Comparison of ENCODE assay signal across 22 mouse cellular contexts in the genomic region with DNA sequence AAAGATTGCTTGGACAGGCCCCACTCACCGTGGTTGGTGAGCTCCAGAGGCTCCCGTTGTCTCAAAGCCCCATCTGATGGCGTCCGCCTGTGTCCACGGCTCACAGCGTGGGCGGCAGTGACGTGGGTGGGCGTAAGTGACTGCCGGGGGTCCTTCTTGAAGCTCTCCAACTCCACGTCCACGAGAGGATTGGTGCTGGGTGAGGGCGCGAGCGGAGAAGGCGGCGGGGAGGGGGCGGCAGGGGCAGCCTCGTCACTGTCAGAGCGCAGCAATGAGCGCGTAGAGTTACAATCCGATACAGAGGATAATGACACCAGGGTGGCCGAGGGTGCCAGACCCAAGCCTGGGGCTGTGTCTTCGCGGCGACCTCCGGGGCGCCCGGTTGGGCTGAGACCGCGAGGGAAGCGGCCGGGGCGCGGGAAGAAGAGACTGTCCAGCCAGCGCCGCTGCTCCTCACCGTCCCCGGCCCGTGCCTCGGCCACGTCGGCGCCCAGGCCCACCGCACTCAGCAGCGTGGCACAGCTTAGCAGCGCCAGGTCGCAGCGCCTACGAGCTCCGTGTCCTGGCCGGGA. TPM values are rescaled to one million over a fixed set of nuclear protein-coding genes. Genes with fewer than 3 reads are reported as not detected.
A peak's percentile ranks its signal among the peaks of the same experiment; 100 is the strongest.
DNase-seq lines count a peak whose midpoint lies in the region; ATAC-seq lines count a peak whose summit lies in the region.
"Had no signal": no experiment of that assay in that cellular context is flagged by ENCODE, and none has a peak within 500 bp of the region (broad histone marks: within the 10 kb centered on the region; RNA-seq: fewer than 3 reads in every experiment).

No protein-coding gene starts in this region.

- no peak overlapping the region for H3K9ac ChIP-seq in kidney, embryonic 15.5 days
- 0 out of 2 replicates have a peak overlapping the region, but pooled peaks have one; percentile 8 for H3K9ac ChIP-seq in neural tube, embryonic 12.5 days
- H3K9ac ChIP-seq: embryonic facial prominence, embryonic 13.5 days; limb, embryonic 13.5 days; lung, embryonic 14.5 days; midbrain, embryonic 15.5 days had no signal

- peak overlapping the region; percentile 38 for H3K4me3 ChIP-seq in erythroblast, embryonic 14.5 days (replicated peaks)
- 0 out of 2 replicates have a peak overlapping the region, but pooled peaks have one; percentile 3 for H3K4me3 ChIP-seq in kidney, embryonic 15.5 days (replicated peaks)
- no peak overlapping the region for H3K4me3 ChIP-seq in neural tube, embryonic 12.5 days
- H3K4me3 ChIP-seq: embryonic facial prominence, embryonic 13.5 days; forebrain, embryonic 10.5 days; limb, embryonic 13.5 days; midbrain, embryonic 15.5 days had no signal

- WGBS in kidney, embryonic 15.5 days = 25% methylated on average over 53 of the region's 53 CpGs
- 29% methylated on average over 53 of the region's 53 CpGs for WGBS in neural tube, embryonic 12.5 days

- ATAC-seq in erythroblast, adult 5-6 weeks (replicated peaks; ENCODE audit: low FRiP score, poor library complexity, severe bottlenecking) = no peak
- ATAC-seq in kidney, embryonic 15.5 days (replicated peaks; ENCODE audit: low FRiP score) = no peak
- ATAC-seq in neural tube, embryonic 12.5 days (ENCODE audit: low FRiP score, low read depth) = no peak
- ATAC-seq: activated CD4-positive, CD25-positive, alpha-beta regulatory T cell, adult 4 months; midbrain, embryonic 15.5 days had no signal

- peak overlapping the region; percentile 33 for H3K4me2 ChIP-seq in kidney, embryonic 15.5 days
- H3K4me2 ChIP-seq in neural tube, embryonic 12.5 days (replicated peaks) = no peak overlapping the region
- H3K4me2 ChIP-seq: embryonic facial prominence, embryonic 13.5 days; limb, embryonic 13.5 days; lung, embryonic 14.5 days; midbrain, embryonic 15.5 days had no signal

- H3K9me3 ChIP-seq in erythroblast, embryonic 14.5 days (ENCODE audit: control insufficient read depth, low read length) = peaks cover 3% of the 10 kb centered on the region; the same call in 1 of the 2 replicates
- no peaks in the 10 kb centered on the region for H3K9me3 ChIP-seq in kidney, embryonic 15.5 days (replicated peaks)
- H3K9me3 ChIP-seq in neural tube, embryonic 12.5 days = no peaks in the 10 kb centered on the region
- H3K9me3 ChIP-seq: embryonic facial prominence, embryonic 13.5 days; forebrain, embryonic 10.5 days; limb, embryonic 13.5 days; midbrain, embryonic 15.5 days had no signal

- H3K36me3 ChIP-seq in erythroblast, embryonic 14.5 days (ENCODE audit: control insufficient read depth) = no peaks in the 10 kb centered on the region
- H3K36me3 ChIP-seq in kidney, embryonic 15.5 days = peaks cover 24% of the 10 kb centered on the region
- H3K36me3 ChIP-seq in neural tube, embryonic 12.5 days = peaks cover 61% of the 10 kb centered on the region

- H3K4me1 ChIP-seq in erythroblast, embryonic 14.5 days (ENCODE audit: control insufficient read depth) = peaks cover 33% of the 10 kb centered on the region
- peaks cover 9% of the 10 kb centered on the region for H3K4me1 ChIP-seq in kidney, embryonic 15.5 days
- peaks cover 5% of the 10 kb centered on the region; the same call in 1 of the 2 replicates for H3K4me1 ChIP-seq in neural tube, embryonic 12.5 days

- H3K27me3 ChIP-seq in erythroblast, embryonic 14.5 days (ENCODE audit: control insufficient read depth) = peaks cover 68% of the 10 kb centered on the region
- H3K27me3 ChIP-seq in kidney, embryonic 15.5 days = peaks cover 69% of the 10 kb centered on the region
- peaks cover 45% of the 10 kb centered on the region for H3K27me3 ChIP-seq in neural tube, embryonic 12.5 days (replicated peaks)
- H3K27me3 ChIP-seq: midbrain, embryonic 15.5 days had no signal

- no peak overlapping the region for H3K27ac ChIP-seq in kidney, embryonic 15.5 days
- H3K27ac ChIP-seq in neural tube, embryonic 12.5 days = no peak overlapping the region
- H3K27ac ChIP-seq: embryonic facial prominence, embryonic 13.5 days; forebrain, embryonic 10.5 days; limb, embryonic 13.5 days; midbrain, embryonic 15.5 days had no signal

- no peak for DNase-seq in kidney, adult 18-20 months
- DNase-seq in neural tube, embryonic 10.5 days (ENCODE audit: extremely low spot score, low spot score) = no peak
- peak; percentile 21 for DNase-seq in right cerebral cortex, postnatal 4 days
- no peak for DNase-seq in frontal cortex, postnatal 10 days (ENCODE audit: low spot score in 2 of 2)
- DNase-seq: adrenal gland, postnatal 25 days; gastrocnemius, postnatal 14 days; kidney, adult 9 months; lung, embryonic 14.5 days; lung, postnatal 4 days; thymus, postnatal 25 days had no signal

RNA-seq across cellular contexts. Expression of a gene that starts 4.2 kb away (rescaled TPM):
- polyA plus RNA-seq in erythroblast, embryonic 14.5 days (2012) = not detected in 2 replicates
- not detected in 2 replicates for total RNA-seq in erythroblast, adult 5-6 weeks (2015; ENCODE audit: low replicate concordance)
- total RNA-seq in erythroblast, adult 5-6 weeks (2017; ENCODE audit: low replicate concordance) = not detected in 2 replicates
- polyA plus RNA-seq in kidney, embryonic 15.5 days (2015; fragmentation: Nextera tagmentation; extraction: Ambion mirVana) = 0.28 and 0.86 TPM in 2 replicates
- polyA plus RNA-seq in neural tube, embryonic 12.5 days (2016; fragmentation: Nextera tagmentation; extraction: Ambion mirVana) = 25.1 and 26.2 TPM in 2 replicates
- total RNA-seq: adrenal gland, postnatal 25 days; CH12.LX; common myeloid progenitor, adult 5-6 weeks; gastrocnemius, postnatal 14 days; hematopoietic stem cell, adult 5-6 weeks had no signal
- polyA plus RNA-seq: activated CD4-positive, CD25-positive, alpha-beta regulatory T cell, adult 4 months had no signal

RNA-seq across cellular contexts. Expression of a gene that starts 16.5 kb away (rescaled TPM):
- 1.8 and 2.0 TPM in 2 replicates for polyA plus RNA-seq in erythroblast, embryonic 14.5 days (2012)
- 1.0 TPM in 1 of 2 replicates, not detected in the other for total RNA-seq in erythroblast, adult 5-6 weeks (2015; ENCODE audit: low replicate concordance)
- total RNA-seq in erythroblast, adult 5-6 weeks (2017; ENCODE audit: low replicate concordance) = 0.77 and 0.98 TPM in 2 replicates
- 6.5 and 7.6 TPM in 2 replicates for polyA plus RNA-seq in kidney, embryonic 15.5 days (2015; fragmentation: Nextera tagmentation; extraction: Ambion mirVana)
- 21.1 and 22.2 TPM in 2 replicates for polyA plus RNA-seq in neural tube, embryonic 12.5 days (2016; fragmentation: Nextera tagmentation; extraction: Ambion mirVana)

RNA-seq across cellular contexts. Expression of a gene that starts 31.2 kb away (rescaled TPM):
- polyA plus RNA-seq in erythroblast, embryonic 14.5 days (2012) = not detected in 2 replicates
- not detected in 2 replicates for total RNA-seq in erythroblast, adult 5-6 weeks (2015; ENCODE audit: low replicate concordance)
- total RNA-seq in erythroblast, adult 5-6 weeks (2017; ENCODE audit: low replicate concordance) = 0.28 TPM in 1 of 2 replicates, not detected in the other
- 3.4 and 4.6 TPM in 2 replicates for polyA plus RNA-seq in kidney, embryonic 15.5 days (2015; fragmentation: Nextera tagmentation; extraction: Ambion mirVana)
- polyA plus RNA-seq in neural tube, embryonic 12.5 days (2016; fragmentation: Nextera tagmentation; extraction: Ambion mirVana) = 7.0 and 7.8 TPM in 2 replicates

Comparison
In these comparisons a context has a peak if more than half of its experiments do, and no peak if none do; other contexts are left out.
1. RNA of a gene that starts 4.2 kb away (polyA plus RNA-seq): 25.1 to 26.2 TPM in neural tube, embryonic 12.5 days; 0.28 to 0.86 TPM in kidney, embryonic 15.5 days and not detected in erythroblast, embryonic 14.5 days; every median in the first group is over 10 times any median in the second.